Mouse (Mus musculus) inflammation-experienced regulatory T-cells, adult 6 months (primary cell): Measurements from ENCODE around the gene Fndc3b. TPM values are rescaled to one million over a fixed set of nuclear protein-coding genes. Genes with fewer than 3 reads are reported as not detected.

Experiments used
- ATAC-seq: one replicate; pipeline ENCODE4 v1.8.0; 2017
- polyA plus RNA-seq, 3 experiments: library from polyadenylated mRNA; unstranded; fragments of 100-300 nt; shearing (Covaris generic); gene quantifications; one replicate each; pipeline ENCODE4 v1.2.1; 2017

Gene Fndc3b
- polyA plus RNA-seq, 3 experiments from 2014 or later, result 0.26 to 0.42 (median 0.28) TPM

GRCm38 (mm10) chr3:27616421-27617236, 94.5 kb downstream of the Fndc3b start:
- ATAC-seq, result no peak

DNA sequence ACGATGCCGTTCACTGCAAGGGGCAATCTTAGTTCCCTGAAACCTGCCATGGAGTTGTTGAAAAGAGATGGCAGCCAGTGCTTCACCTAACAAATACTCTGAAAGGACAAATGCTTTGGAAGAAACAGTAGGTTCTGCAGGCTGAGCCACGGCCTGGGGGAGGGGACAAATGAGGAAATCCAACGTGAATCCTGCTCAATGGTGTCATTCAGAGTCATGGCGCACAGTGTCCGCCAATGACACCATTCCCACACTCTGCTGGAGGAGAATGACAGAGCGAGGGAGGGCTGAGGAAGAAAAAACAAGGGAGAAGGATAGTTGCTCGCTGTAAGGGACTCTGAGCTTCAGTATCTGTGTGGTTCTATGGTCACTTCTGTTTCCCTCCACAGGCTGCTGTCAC, 95.6 kb downstream of the Fndc3b start:
- no peak for ATAC-seq

- ATAC-seq, result no peak
Observed at GRCm38 (mm10) chr3:27613828-27614227, 97.3 kb downstream of the Fndc3b start.

- ATAC-seq, result no peak
Observed at GRCm38 (mm10) chr3:27613011-27613410, 98.1 kb downstream of the Fndc3b start.

- ATAC-seq, result no peak
Observed at GRCm38 (mm10) chr3:27611986-27612385, 99.1 kb downstream of the Fndc3b start.

- no peak for ATAC-seq
Observed at GRCm38 (mm10) chr3:27610547-27610946, 100.6 kb downstream of the Fndc3b start.

DNA sequence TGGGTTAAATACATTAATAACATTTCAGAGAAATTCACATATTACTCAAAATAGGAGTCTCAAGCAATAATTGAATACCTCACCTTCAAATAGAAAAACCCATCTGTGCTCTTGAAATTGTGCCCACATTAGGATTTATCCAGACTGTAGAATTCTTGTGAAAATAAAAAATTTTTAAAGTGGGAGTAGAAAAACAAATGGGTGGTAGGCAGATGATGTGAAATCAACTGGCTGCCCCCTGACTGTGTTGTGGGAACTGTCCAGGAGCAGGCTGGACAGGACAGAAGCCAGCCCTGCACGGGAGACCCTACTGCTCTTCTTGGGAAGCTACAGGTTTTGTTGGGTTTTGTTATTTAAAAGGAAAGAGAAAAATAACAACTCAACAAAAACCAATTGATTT, 101.0 kb downstream of the Fndc3b start:
- no peak for ATAC-seq

DNA sequence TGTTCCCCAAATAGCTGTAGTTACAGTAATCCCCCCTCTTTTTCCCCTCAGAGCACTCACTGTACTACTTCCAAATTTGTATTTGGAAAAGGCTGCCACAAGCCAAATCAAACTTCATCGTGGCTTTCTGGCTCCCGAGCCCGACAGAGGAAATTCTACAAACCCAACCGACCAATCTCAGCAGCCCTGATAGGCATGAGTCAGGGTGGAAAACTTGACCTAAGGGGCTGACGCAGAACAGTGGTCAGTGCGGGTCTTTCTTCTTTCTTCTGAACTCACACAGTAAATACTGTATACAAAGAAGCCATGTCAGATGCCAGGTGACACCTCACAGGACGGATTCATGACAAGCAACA, 103.3 kb downstream of the Fndc3b start:
- ATAC-seq, result no peak

GRCm38 (mm10) chr3:27607081-27607795, 103.9 kb downstream of the Fndc3b start:
- ATAC-seq, result no peak

GRCm38 (mm10) chr3:27606626-27607025, 104.5 kb downstream of the Fndc3b start:
- ATAC-seq, result no peak

DNA sequence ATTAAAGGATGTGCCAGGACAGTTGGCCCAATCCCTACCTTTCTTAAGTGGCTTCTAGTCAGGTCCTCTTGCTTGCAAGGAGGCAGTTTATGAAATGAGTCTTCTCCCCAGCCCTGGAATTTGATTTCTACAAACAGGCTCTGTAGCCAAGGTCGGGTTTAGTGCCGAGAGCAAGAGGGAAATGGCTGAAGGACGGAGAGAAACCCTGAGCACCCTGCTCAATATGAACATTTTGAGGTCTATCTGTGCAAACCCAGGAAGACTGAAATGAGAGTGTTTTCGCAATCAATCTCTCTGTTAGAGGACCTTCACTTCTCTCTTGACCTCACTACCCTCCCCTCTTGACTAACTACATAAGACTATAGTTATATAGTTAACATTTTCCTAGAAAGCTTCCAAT, 105.5 kb downstream of the Fndc3b start:
- no peak for ATAC-seq

DNA sequence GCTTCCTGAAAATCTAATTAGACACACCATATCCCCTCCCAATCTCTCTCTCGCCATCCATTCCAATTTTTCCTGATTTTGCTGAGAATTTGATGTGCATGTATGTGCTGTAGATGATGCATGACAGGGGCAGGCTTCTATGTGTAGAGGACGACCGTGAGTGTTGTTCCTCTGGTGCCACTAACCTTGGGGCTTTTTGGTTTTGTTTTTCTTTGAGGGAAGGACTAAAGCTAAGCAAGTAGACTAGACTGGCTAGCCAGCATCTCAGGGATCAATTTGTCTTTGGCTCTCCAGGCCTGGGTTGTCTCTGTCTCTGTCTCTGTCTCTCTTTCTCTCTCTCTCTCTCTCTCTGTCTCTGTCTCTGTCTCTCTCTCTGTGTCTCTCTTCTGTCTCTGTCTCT, 106.0 kb downstream of the Fndc3b start:
- ATAC-seq, result no peak

GRCm38 (mm10) chr3:27604629-27605028, 106.5 kb downstream of the Fndc3b start:
- no peak for ATAC-seq

GRCm38 (mm10) chr3:27603905-27604620, 107.0 kb downstream of the Fndc3b start:
- no peak for ATAC-seq

DNA sequence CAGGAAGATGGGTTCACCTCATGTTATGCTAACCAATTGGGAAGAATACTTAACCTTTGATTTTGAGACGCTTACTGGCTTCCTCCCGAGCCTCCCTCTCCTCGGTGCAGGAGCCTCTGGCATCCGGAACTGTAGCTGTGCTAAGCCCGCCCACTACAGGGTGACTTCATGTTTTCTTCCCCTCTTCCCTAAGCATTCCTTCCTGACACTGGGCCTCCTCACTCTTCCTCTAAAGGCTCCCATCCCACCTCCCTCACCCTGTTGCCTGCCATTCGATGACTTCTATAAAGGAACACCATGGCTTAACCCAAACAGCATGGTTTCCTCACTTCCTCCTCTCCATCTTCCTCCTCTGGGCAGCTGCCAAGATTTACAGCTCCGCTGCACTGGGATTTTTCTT, 110.5 kb downstream of the Fndc3b start:
- ATAC-seq, result no peak

- ATAC-seq, result no peak
Observed at GRCm38 (mm10) chr3:27600197-27600596, 110.9 kb downstream of the Fndc3b start.

GRCm38 (mm10) chr3:27598437-27599382, 112.4 kb downstream of the Fndc3b start:
- ATAC-seq, result no peak

DNA sequence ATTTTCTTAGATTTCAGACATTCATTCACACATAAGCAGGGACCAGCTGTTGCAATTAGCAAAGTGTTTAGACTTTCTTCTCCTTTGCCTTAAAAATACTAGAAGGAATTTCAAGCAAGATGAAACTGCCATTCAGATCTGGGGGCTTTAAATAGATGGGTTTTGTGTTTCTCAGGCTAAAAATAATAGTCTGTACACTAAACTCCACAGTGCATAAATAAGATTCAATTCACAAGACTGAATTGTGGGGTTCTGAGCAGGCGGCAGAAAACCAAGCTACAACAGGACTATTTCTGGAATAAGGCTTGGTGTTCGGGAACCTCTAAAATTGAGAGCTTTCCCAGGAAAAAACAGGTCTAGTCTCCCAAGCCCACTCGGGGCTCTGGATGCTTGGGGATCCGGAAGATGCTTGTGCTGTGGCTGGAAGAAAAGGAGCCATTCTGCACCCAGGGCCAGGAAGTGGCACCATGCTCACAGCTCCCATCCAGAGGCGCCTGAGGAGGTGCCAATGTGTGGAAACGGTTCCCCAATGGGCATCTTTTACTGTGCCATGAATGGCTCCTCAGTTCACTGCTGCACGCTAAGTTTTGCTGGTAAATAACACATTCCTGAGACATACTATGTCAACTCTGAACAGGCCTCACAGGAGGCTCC, 117.5 kb downstream of the Fndc3b start:
- no peak for ATAC-seq

GRCm38 (mm10) chr3:27592728-27593484, 118.2 kb downstream of the Fndc3b start:
- no peak for ATAC-seq

- no peak for ATAC-seq
Observed at GRCm38 (mm10) chr3:27590823-27591222, 120.3 kb downstream of the Fndc3b start.

DNA sequence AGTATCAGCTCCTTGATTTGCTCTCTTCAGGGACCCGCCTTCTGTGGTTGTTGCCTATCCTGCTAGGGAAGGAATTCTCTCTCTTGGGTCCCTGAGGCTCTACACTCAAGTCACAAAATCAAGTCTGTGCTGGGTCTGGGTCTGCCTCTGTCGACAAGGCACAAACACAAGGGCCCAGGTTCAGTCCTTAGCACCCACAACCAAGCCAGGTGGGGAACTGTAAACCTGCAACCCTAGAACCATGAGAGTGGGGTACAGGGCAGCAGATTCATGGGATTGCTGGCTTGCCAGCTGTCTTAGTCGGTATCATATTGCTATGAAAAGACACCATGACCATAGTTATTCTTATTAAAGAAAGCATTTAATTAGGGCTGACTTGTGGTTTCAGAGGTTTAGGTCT, 121.8 kb downstream of the Fndc3b start:
- ATAC-seq, result no peak
